Mouse (Mus musculus) brain, embryonic 14.5 days (tissue): ENCODE measurements around the gene 1700024B05Rik.
"Not testable (repeated sequence)": the region's sequence is repeated elsewhere in the genome, so short reads cannot be mapped to it uniquely, and the experiment has no call there.

Experiments used
- CTCF ChIP-seq: fragments of 200-500 bp; IDR thresholded peaks from 2 replicates; pipeline ENCODE4 v1.5.1; 2012; ENCODE audit warnings: inconsistent platforms, mild to moderate bottlenecking, moderate library complexity, borderline replicate concordance; ENCODE audit not compliant: insufficient read depth, insufficient read length; ENCODE audit errors: extremely low read depth
- POLR2A ChIP-seq: fragments of 200-500 bp; IDR thresholded peaks from 2 replicates; pipeline ENCODE4 v1.6.1; 2012; ENCODE audit warnings: mild to moderate bottlenecking, inconsistent platforms, borderline replicate concordance; ENCODE audit not compliant: poor library complexity, insufficient read depth, insufficient read length, severe bottlenecking; ENCODE audit errors: extremely low read depth

- not testable (repeated sequence) for TF ChIP-seq POLR2A, CTCF
Observed at GRCm38 (mm10) chr14:41968596-41968995, 24.8 kb downstream of the 1700024B05Rik start.
